Mouse (Mus musculus): ENCODE data around the gene Gbp5. TPM values are rescaled to one million over a fixed set of nuclear protein-coding genes. Genes with fewer than 3 reads are reported as not detected.

Gbp5 gene
- 0.19 TPM in 1 of 2 replicates, not detected in the other for polyA plus RNA-seq (2014; fragmentation: Nextera tagmentation; extraction: Ambion mirVana)

- Histone ChIP-seq H3K9me3 (ENCODE audit: control insufficient read depth, low read length) (no peaks in the 10 kb centered on the region), H3K27ac (ENCODE audit: low read depth, low read length) (no peak within 1 kb of the TSS), H3K4me3 (ENCODE audit: low read depth, low read length) (no peak within 1 kb of the TSS), H3K4me1 (replicated peaks; ENCODE audit: control insufficient read depth, insufficient read depth, low read length) (no peaks in the 10 kb centered on the region), H3K9ac (ENCODE audit: low read depth, low read length) (no peak within 1 kb of the TSS), H3K4me2 (replicated peaks; ENCODE audit: low read depth, low read length) (no peak within 1 kb of the TSS), H3K27me3 (ENCODE audit: control insufficient read depth, insufficient read depth, low read length) (no peaks in the 10 kb centered on the region), H3K36me3 (ENCODE audit: control insufficient read depth, insufficient read depth, low read length) (no peaks in the 10 kb centered on the region)
- ATAC-seq (ENCODE audit: low FRiP score) (peak; percentile 29), DNase-seq (ENCODE audit: low spot score) (peak; percentile 35)
- 83% methylated on average over 6 of the region's 6 CpGs for WGBS
Measured at GRCm38 (mm10) chr3:142493536-142494061, at the start of gene Gbp5. Gene Gbp5 (plus strand): TSS chr3:142493978.

GRCm38 (mm10) chr3:142454198-142454597, 39.6 kb upstream of the Gbp5 start:
- DNase-seq (ENCODE audit: low spot score) (no peak), ATAC-seq (ENCODE audit: low FRiP score) (no peak)
- no peaks in the 10 kb centered on the region for H3K9me3 ChIP-seq (ENCODE audit: control insufficient read depth, low read length)
- whole genome bisulfite sequencing: 83% methylated on average over 7 of the region's 7 CpGs
- H3K9ac ChIP-seq (ENCODE audit: low read depth, low read length): no peak overlapping the region
- H3K4me3 ChIP-seq (ENCODE audit: low read depth, low read length): no peak overlapping the region
- H3K27ac ChIP-seq (ENCODE audit: low read depth, low read length): no peak overlapping the region
- H3K27me3 ChIP-seq (ENCODE audit: control insufficient read depth, insufficient read depth, low read length): no peaks in the 10 kb centered on the region
- no peak overlapping the region for H3K4me2 ChIP-seq (replicated peaks; ENCODE audit: low read depth, low read length)
- no peaks in the 10 kb centered on the region for H3K36me3 ChIP-seq (ENCODE audit: control insufficient read depth, insufficient read depth, low read length)
- no peaks in the 10 kb centered on the region for H3K4me1 ChIP-seq (replicated peaks; ENCODE audit: control insufficient read depth, insufficient read depth, low read length)

- WGBS: 82% methylated on average over 7 of the region's 7 CpGs
- Histone ChIP-seq H3K27me3 (ENCODE audit: control insufficient read depth, insufficient read depth, low read length) (no peaks in the 10 kb centered on the region), H3K4me1 (replicated peaks; ENCODE audit: control insufficient read depth, insufficient read depth, low read length) (no peaks in the 10 kb centered on the region), H3K9me3 (ENCODE audit: control insufficient read depth, low read length) (no peaks in the 10 kb centered on the region), H3K27ac (ENCODE audit: low read depth, low read length) (no peak overlapping the region), H3K4me3 (ENCODE audit: low read depth, low read length) (no peak overlapping the region), H3K4me2 (replicated peaks; ENCODE audit: low read depth, low read length) (no peak overlapping the region), H3K36me3 (ENCODE audit: control insufficient read depth, insufficient read depth, low read length) (no peaks in the 10 kb centered on the region), H3K9ac (ENCODE audit: low read depth, low read length) (no peak overlapping the region)
- ATAC-seq (ENCODE audit: low FRiP score) (no peak), DNase-seq (ENCODE audit: low spot score) (no peak)
Measured at GRCm38 (mm10) chr3:142459241-142459640, 34.5 kb upstream of the Gbp5 start.

GRCm38 (mm10) chr3:142462764-142463751, 30.7 kb upstream of the Gbp5 start:
- H3K9me3 ChIP-seq (ENCODE audit: control insufficient read depth, low read length): no peaks in the 10 kb centered on the region
- no peak for ATAC-seq (ENCODE audit: low FRiP score)
- no peaks in the 10 kb centered on the region for H3K36me3 ChIP-seq (ENCODE audit: control insufficient read depth, insufficient read depth, low read length)
- no peaks in the 10 kb centered on the region for H3K27me3 ChIP-seq (ENCODE audit: control insufficient read depth, insufficient read depth, low read length)
- no peak overlapping the region for H3K9ac ChIP-seq (ENCODE audit: low read depth, low read length)
- H3K4me3 ChIP-seq (ENCODE audit: low read depth, low read length): no peak overlapping the region
- H3K27ac ChIP-seq (ENCODE audit: low read depth, low read length): no peak overlapping the region
- 94% methylated on average over 25 of the region's 25 CpGs for WGBS
- H3K4me2 ChIP-seq (replicated peaks; ENCODE audit: low read depth, low read length): no peak overlapping the region
- H3K4me1 ChIP-seq (replicated peaks; ENCODE audit: control insufficient read depth, insufficient read depth, low read length): no peaks in the 10 kb centered on the region
- no peak for DNase-seq (ENCODE audit: low spot score)

- 30% methylated on average over 11 of the region's 11 CpGs for WGBS
- Histone ChIP-seq H3K4me3 (ENCODE audit: low read depth, low read length) (no peak overlapping the region), H3K4me1 (replicated peaks; ENCODE audit: control insufficient read depth, insufficient read depth, low read length) (no peaks in the 10 kb centered on the region), H3K9ac (ENCODE audit: low read depth, low read length) (no peak overlapping the region), H3K4me2 (replicated peaks; ENCODE audit: low read depth, low read length) (no peak overlapping the region), H3K27me3 (ENCODE audit: control insufficient read depth, insufficient read depth, low read length) (no peaks in the 10 kb centered on the region), H3K9me3 (ENCODE audit: control insufficient read depth, low read length) (no peaks in the 10 kb centered on the region), H3K36me3 (ENCODE audit: control insufficient read depth, insufficient read depth, low read length) (no peaks in the 10 kb centered on the region), H3K27ac (ENCODE audit: low read depth, low read length) (no peak overlapping the region)
- ATAC-seq (ENCODE audit: low FRiP score): peak; percentile 56; the same call in 1 of the 2 replicates
- DNase-seq (ENCODE audit: low spot score): peak; percentile 64
Measured at GRCm38 (mm10) chr3:142474349-142474983, 19.3 kb upstream of the Gbp5 start.

- WGBS: 28% methylated on average over 4 of the region's 4 CpGs
- H3K9me3 ChIP-seq (ENCODE audit: control insufficient read depth, low read length): no peaks in the 10 kb centered on the region
- no peak overlapping the region for H3K9ac ChIP-seq (ENCODE audit: low read depth, low read length)
- H3K36me3 ChIP-seq (ENCODE audit: control insufficient read depth, insufficient read depth, low read length): no peaks in the 10 kb centered on the region
- H3K4me2 ChIP-seq (replicated peaks; ENCODE audit: low read depth, low read length): no peak overlapping the region
- peak; percentile 35; the same call in 1 of the 2 replicates for ATAC-seq (ENCODE audit: low FRiP score)
- no peaks in the 10 kb centered on the region for H3K27me3 ChIP-seq (ENCODE audit: control insufficient read depth, insufficient read depth, low read length)
- H3K27ac ChIP-seq (ENCODE audit: low read depth, low read length): no peak overlapping the region
- peak; percentile 78 for DNase-seq (ENCODE audit: low spot score)
- H3K4me3 ChIP-seq (ENCODE audit: low read depth, low read length): no peak overlapping the region
- no peaks in the 10 kb centered on the region for H3K4me1 ChIP-seq (replicated peaks; ENCODE audit: control insufficient read depth, insufficient read depth, low read length)
Measured at GRCm38 (mm10) chr3:142475913-142476312, 17.9 kb upstream of the Gbp5 start.

- ATAC-seq (ENCODE audit: low FRiP score): no peak
- 85% methylated on average over 5 of the region's 5 CpGs for WGBS
- H3K4me2 ChIP-seq (replicated peaks; ENCODE audit: low read depth, low read length): no peak overlapping the region
- H3K9ac ChIP-seq (ENCODE audit: low read depth, low read length): no peak overlapping the region
- no peak for DNase-seq (ENCODE audit: low spot score)
- H3K4me3 ChIP-seq (ENCODE audit: low read depth, low read length): no peak overlapping the region
- H3K27ac ChIP-seq (ENCODE audit: low read depth, low read length): no peak overlapping the region
- H3K9me3 ChIP-seq (ENCODE audit: control insufficient read depth, low read length): no peaks in the 10 kb centered on the region
- H3K36me3 ChIP-seq (ENCODE audit: control insufficient read depth, insufficient read depth, low read length): no peaks in the 10 kb centered on the region
- H3K27me3 ChIP-seq (ENCODE audit: control insufficient read depth, insufficient read depth, low read length): no peaks in the 10 kb centered on the region
- H3K4me1 ChIP-seq (replicated peaks; ENCODE audit: control insufficient read depth, insufficient read depth, low read length): no peaks in the 10 kb centered on the region
Measured at GRCm38 (mm10) chr3:142477866-142478265, 15.9 kb upstream of the Gbp5 start.

GRCm38 (mm10) chr3:142478360-142478759, 15.4 kb upstream of the Gbp5 start:
- WGBS: 90% methylated on average over 1 of the region's 1 CpGs
- Histone ChIP-seq H3K36me3 (ENCODE audit: control insufficient read depth, insufficient read depth, low read length) (no peaks in the 10 kb centered on the region), H3K9ac (ENCODE audit: low read depth, low read length) (no peak overlapping the region), H3K27ac (ENCODE audit: low read depth, low read length) (no peak overlapping the region), H3K4me2 (replicated peaks; ENCODE audit: low read depth, low read length) (no peak overlapping the region), H3K4me1 (replicated peaks; ENCODE audit: control insufficient read depth, insufficient read depth, low read length) (no peaks in the 10 kb centered on the region), H3K9me3 (ENCODE audit: control insufficient read depth, low read length) (no peaks in the 10 kb centered on the region), H3K27me3 (ENCODE audit: control insufficient read depth, insufficient read depth, low read length) (no peaks in the 10 kb centered on the region), H3K4me3 (ENCODE audit: low read depth, low read length) (no peak overlapping the region)
- DNase-seq (ENCODE audit: low spot score): no peak
- no peak for ATAC-seq (ENCODE audit: low FRiP score)

Measured in hindbrain, embryonic 11.5 days (tissue).